25 mouse cellular contexts compared by ENCODE assay signal in the genomic region with DNA sequence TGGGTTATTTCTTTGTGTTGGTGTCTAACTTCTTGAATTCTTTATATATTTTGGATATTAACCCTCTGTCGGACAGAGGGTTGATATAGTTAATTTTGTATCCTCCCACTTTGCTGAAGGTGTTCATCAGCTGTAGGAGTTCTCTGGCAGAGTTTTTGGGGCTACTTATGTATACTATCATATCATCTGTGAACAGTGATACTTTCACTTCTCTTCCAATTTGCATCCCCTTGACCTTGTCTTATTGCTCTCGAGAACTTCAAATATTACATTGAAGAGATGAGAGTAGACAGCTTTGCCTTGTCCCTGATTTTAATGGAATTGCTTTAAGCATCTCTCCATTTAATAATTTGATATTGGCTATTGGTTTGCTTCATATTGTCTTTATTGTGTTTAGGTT.
"Had no signal": no experiment of that assay in that cellular context is flagged by ENCODE, and none has a peak within 500 bp of the region (broad histone marks: within the 10 kb centered on the region; RNA-seq: fewer than 3 reads in every experiment).

No protein-coding gene starts in this region.

- H3K9ac ChIP-seq: heart, embryonic 13.5 days; heart, embryonic 15.5 days; hindbrain, embryonic 13.5 days; hindbrain, embryonic 15.5 days; kidney, embryonic 15.5 days; limb, embryonic 13.5 days; limb, embryonic 15.5 days had no signal

- H3K27me3 ChIP-seq: heart, embryonic 13.5 days; heart, embryonic 15.5 days; hindbrain, embryonic 13.5 days; hindbrain, embryonic 15.5 days; kidney, embryonic 15.5 days; limb, embryonic 13.5 days; limb, embryonic 15.5 days had no signal

- H3K9me3 ChIP-seq: heart, embryonic 13.5 days; heart, embryonic 15.5 days; hindbrain, embryonic 13.5 days; hindbrain, embryonic 15.5 days; kidney, embryonic 15.5 days; limb, embryonic 13.5 days; limb, embryonic 15.5 days had no signal

- H3K27ac ChIP-seq: heart, adult 2 months; heart, embryonic 13.5 days; heart, embryonic 15.5 days; hindbrain, embryonic 13.5 days; hindbrain, embryonic 15.5 days; hindbrain, postnatal 0 days; kidney, embryonic 15.5 days; kidney, postnatal 0 days; limb, embryonic 13.5 days; limb, embryonic 15.5 days had no signal

- H3K4me2 ChIP-seq: heart, embryonic 11.5 days; heart, embryonic 13.5 days; heart, embryonic 15.5 days; hindbrain, embryonic 13.5 days; hindbrain, embryonic 15.5 days; kidney, embryonic 15.5 days; limb, embryonic 13.5 days; limb, embryonic 15.5 days had no signal

- H3K4me1 ChIP-seq: hindbrain, embryonic 13.5 days; hindbrain, embryonic 15.5 days; kidney, embryonic 15.5 days; limb, embryonic 13.5 days; limb, embryonic 15.5 days had no signal

- ATAC-seq: hindbrain, postnatal 0 days; intestine, embryonic 16.5 days had no signal

- H3K36me3 ChIP-seq: heart, embryonic 15.5 days; hindbrain, embryonic 13.5 days; hindbrain, embryonic 15.5 days; kidney, embryonic 15.5 days; limb, embryonic 13.5 days; limb, embryonic 15.5 days had no signal

- DNase-seq: gastrocnemius, postnatal 14 days; gastrocnemius, postnatal 36 days; heart, adult 11 months; heart, adult 2 months; heart, postnatal 14 days; heart, postnatal 36 days; kidney, adult 11 months; kidney, adult 2 months; kidney, adult 9 months; kidney, postnatal 14 days; kidney, postnatal 36 days; layer of hippocampus, adult 9-11 months; layer of hippocampus, postnatal 36 days; left cerebral cortex, postnatal 4 days had no signal

- H3K4me3 ChIP-seq: heart, adult 2 months; heart, embryonic 13.5 days; heart, embryonic 15.5 days; hindbrain, embryonic 13.5 days; hindbrain, embryonic 15.5 days; kidney, embryonic 15.5 days; limb, embryonic 13.5 days; limb, embryonic 15.5 days had no signal
